Mouse (Mus musculus) heart, postnatal 0 days (tissue): Measurements from ENCODE around the gene Mef2a. TPM values are rescaled to one million over a fixed set of nuclear protein-coding genes. Genes with fewer than 3 reads are reported as not detected.

Experiments
- ATAC-seq: fragments of 200-750 bp; cut with Nextera tagmentation; 2 replicates; pipeline ENCODE4 v1.8.0; 2017; ENCODE audit warnings: low read depth, moderate number of reproducible peaks, moderate library complexity; ENCODE audit not compliant: insufficient read depth
- DNase-seq: peaks from one replicate; pipeline ENCODE4 v3.0.0-alpha.2; 2016; ENCODE audit warnings: low spot score
- H3K27ac ChIP-seq: fragments of 300-500 bp; sonication (generic); 2 replicates; pipeline ENCODE4 v1.5.1; 2014; ENCODE audit warnings: low read depth, mild to moderate bottlenecking
- H3K27me3 ChIP-seq: fragments of 300-500 bp; sonication (generic); 2 replicates; pipeline ENCODE4 v1.6.1; 2014; ENCODE audit warnings: low read length, mixed read lengths; ENCODE audit not compliant: control insufficient read depth, insufficient read depth
- H3K36me3 ChIP-seq: fragments of 300-500 bp; sonication (generic); replicated peaks from 2 replicates; pipeline ENCODE4 v1.6.1; 2014; ENCODE audit warnings: low read length, mixed read lengths; ENCODE audit not compliant: control insufficient read depth, insufficient read depth
- H3K4me1 ChIP-seq: fragments of 300-500 bp; sonication (generic); 2 replicates; pipeline ENCODE4 v1.6.1; 2014; ENCODE audit warnings: antibody characterized with exemption; ENCODE audit not compliant: control insufficient read depth, insufficient read depth
- H3K4me2 ChIP-seq: fragments of 300-500 bp; sonication (generic); 2 replicates; pipeline ENCODE4 v1.6.1; 2014; ENCODE audit warnings: low read depth, mild to moderate bottlenecking, low read length, moderate library complexity
- H3K4me3 ChIP-seq: fragments of 300-500 bp; sonication (generic); 2 replicates; pipeline ENCODE4 v1.5.1; 2014; ENCODE audit warnings: low read depth, low read length
- H3K9ac ChIP-seq: fragments of 300-500 bp; sonication (generic); replicated peaks from 2 replicates; pipeline ENCODE4 v1.6.1; 2014; ENCODE audit warnings: low read depth, low read length, mixed read lengths
- H3K9me3 ChIP-seq: fragments of 300-500 bp; sonication (generic); replicated peaks from 2 replicates; pipeline ENCODE4 v1.6.1; 2016; ENCODE audit warnings: low read length; ENCODE audit not compliant: control insufficient read depth
- CTCF ChIP-seq: IDR thresholded peaks from 2 replicates; pipeline ENCODE4 v1.5.1; 2016; ENCODE audit warnings: antibody characterized with exemption, control low read depth, low read depth
- EP300 ChIP-seq: IDR thresholded peaks from 2 replicates; pipeline ENCODE4 v1.6.1; 2016; ENCODE audit warnings: antibody characterized with exemption, low read depth
- WGBS: fragments of 180-500 bp; shearing (Covaris S2); extraction: QIAGEN DNeasy Blood & Tissue Kit; methylation state at CpG from one replicate; pipeline ENCODE4 v1.1.7; 2014; 5-methylcytosine and 5-hydroxymethylcytosine counted together
- polyA plus RNA-seq: library from polyadenylated mRNA; unstranded; fragments of >200 nt; fragmentation: Nextera tagmentation; extraction: Ambion mirVana; gene quantifications from 2 replicates; pipeline ENCODE4 v1.2.1, GENCODE M21; 2015
- total RNA-seq: library from RNA; depleted of rRNA; stranded (reverse); fragments of >200 nt; gene quantifications from 2 replicates; pipeline ENCODE4 v1.2.3, GENCODE M21; 2014; ENCODE audit warnings: low replicate concordance

Mef2a gene
- total and polyA plus RNA-seq, 2 experiments from 2014 or later = 112 to 165 TPM

DNA sequence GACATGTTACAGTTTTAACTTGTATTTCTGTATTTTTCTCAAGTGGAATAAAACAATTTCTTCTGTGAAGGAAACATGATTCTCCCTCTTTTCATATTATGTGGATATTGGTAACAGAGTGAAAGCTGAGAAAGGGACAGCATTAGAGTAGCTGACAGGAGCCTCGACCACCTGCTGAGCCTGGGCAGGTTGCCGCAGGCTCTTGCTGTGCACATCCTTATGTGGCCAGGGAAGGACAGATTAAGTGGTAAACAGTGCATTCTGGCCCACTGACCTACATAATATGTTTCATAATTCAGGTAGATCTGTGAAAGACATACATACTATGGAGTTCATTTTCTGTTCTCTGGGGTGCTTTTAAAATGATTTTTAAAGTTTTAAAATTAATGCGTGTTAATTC, 144.3 kb downstream of the Mef2a start:
- WGBS = 79% methylated on average over 3 of the region's 3 CpGs
- peaks cover 48% of the 10 kb centered on the region for H3K4me1 ChIP-seq

DNA sequence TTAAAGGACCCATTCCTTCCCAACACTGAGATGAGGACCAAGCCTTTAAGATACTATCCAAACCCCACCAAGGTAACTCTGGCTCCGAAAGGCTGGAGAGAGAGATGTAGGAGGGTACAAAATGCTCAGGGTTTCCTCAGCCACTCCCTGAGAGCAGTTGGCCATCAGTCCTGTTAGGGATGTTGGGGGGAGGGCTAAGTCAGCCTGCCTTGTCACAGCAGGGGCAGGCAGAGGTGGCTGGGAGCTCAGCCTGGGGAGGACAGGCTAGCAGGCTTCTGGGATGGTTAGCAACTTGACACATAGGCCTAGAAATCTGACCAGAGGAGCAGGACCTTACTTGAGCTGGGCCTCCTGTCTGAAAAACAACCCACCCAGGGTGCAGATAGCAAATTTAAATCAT, 145.1 kb downstream of the Mef2a start:
- ATAC-seq (no peak), DNase-seq (no peak)
- H3K4me2 ChIP-seq = no peak overlapping the region
- H3K4me1 ChIP-seq = peaks cover 55% of the 10 kb centered on the region
- WGBS = 68% methylated on average over 1 of the region's 1 CpGs
- no peak overlapping the region for H3K27ac ChIP-seq
- no peak overlapping the region for H3K4me3 ChIP-seq
- H3K9me3 ChIP-seq = no peaks in the 10 kb centered on the region
- no peak overlapping the region for H3K9ac ChIP-seq
- peaks cover 41% of the 10 kb centered on the region for H3K36me3 ChIP-seq
- H3K27me3 ChIP-seq = no peaks in the 10 kb centered on the region
- TF ChIP-seq EP300 = no peak
- TF ChIP-seq CTCF = no peak

More for the DNA sequence above, 144.3 kb downstream of the Mef2a start:
- TF ChIP-seq EP300 (no peak), CTCF (no peak)
- Histone ChIP-seq H3K36me3 (peaks cover 46% of the 10 kb centered on the region), H3K4me2 (no peak overlapping the region), H3K27me3 (no peaks in the 10 kb centered on the region), H3K4me3 (no peak overlapping the region), H3K9ac (no peak overlapping the region), H3K9me3 (no peaks in the 10 kb centered on the region), H3K27ac (peak overlapping the region; percentile 8; the same call in 1 of the 2 replicates)
- ATAC-seq = no peak
- DNase-seq = no peak

DNA sequence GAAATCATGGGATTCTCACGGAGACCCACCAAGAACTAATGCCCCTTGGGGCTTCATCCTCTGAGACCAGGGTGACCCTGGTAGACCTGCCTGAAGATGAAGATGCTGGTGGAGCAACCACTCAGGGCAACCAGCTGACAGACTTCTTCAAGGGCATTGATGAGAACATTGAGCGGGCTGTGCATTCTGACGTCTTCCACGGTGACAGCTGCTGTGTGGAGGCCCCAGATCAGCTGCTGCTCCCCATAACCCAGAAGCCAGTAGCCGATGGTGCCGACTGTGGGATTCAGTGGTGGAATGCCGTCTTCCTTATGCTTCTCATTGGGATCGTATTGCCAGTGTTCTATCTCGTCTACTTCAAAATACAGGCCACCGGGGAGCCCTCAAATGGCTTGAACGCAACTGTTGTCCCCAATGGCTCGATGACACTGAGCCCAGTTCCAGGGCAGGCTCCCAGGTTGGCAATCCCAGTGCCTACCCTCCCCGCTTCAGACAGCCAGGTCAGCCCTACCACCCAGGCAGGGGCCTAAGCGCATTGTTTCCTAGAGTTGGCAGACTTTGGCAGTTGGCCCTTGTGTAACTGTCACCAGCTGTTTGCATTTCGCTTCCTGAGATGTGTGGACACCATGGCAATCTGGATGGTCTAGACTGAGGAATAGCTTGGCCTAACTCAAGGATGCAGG, 146.6 kb downstream of the Mef2a start:
- Histone ChIP-seq H3K4me1 (peaks cover 48% of the 10 kb centered on the region), H3K27me3 (no peaks in the 10 kb centered on the region), H3K9me3 (no peaks in the 10 kb centered on the region), H3K36me3 (peaks cover 30% of the 10 kb centered on the region), H3K4me3 (no peak overlapping the region), H3K4me2 (no peak overlapping the region), H3K9ac (no peak overlapping the region), H3K27ac (no peak overlapping the region)
- 88% methylated on average over 15 of the region's 15 CpGs for WGBS
- TF ChIP-seq EP300 (no peak), CTCF (no peak)
- DNase-seq (no peak), ATAC-seq (no peak)

DNA sequence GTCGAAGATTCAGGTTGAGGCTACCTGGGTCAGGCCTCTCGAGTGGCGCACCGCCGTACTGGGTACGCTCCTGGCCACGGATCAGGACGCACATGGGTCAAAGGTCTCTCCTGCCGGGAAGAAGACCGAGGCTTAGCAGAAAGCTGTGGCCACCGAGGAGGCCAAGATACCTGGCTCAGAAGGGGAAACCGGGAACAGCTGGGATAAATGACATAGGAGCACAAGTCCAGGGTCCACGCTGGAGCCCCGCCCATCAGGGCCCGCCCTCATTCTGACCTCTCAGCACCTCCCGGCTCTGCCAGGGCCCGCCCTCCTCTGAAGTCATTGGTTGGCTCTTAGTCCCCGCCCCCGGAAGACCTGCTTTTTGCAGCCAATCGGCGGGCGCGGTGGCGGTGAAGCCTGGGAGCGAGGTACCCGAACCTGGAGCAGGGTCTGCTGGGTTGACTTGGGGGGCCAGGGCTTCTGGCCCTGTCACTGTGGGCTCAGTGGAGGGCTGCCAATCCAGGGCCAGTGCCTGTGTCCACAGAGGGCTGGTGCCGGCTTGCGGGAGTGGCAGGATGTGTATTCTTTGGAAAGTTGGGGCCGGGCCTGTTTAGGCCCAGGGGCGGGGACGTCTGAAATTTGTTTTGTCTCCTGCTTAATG, 150.3 kb downstream of the Mef2a start, which contains the start of gene Lysmd4:
Lysmd4 (plus strand) TSS at position 325 of the 643 bp plus-strand sequence.
- Histone ChIP-seq H3K27me3 (no peaks in the 10 kb centered on the region), H3K27ac (peak within 1 kb of the TSS; percentile 56), H3K9me3 (no peaks in the 10 kb centered on the region), H3K4me3 (peak within 1 kb of the TSS; percentile 71), H3K9ac (peak within 1 kb of the TSS; percentile 69), H3K4me1 (peaks cover 19% of the 10 kb centered on the region), H3K36me3 (peaks cover 26% of the 10 kb centered on the region), H3K4me2 (peak within 1 kb of the TSS; percentile 76)
- DNase-seq (peak; percentile 95), ATAC-seq (peak; percentile 99)
- 3% methylated on average over 30 of the region's 31 CpGs for WGBS
- TF ChIP-seq EP300 (no peak), CTCF (no peak)

DNA sequence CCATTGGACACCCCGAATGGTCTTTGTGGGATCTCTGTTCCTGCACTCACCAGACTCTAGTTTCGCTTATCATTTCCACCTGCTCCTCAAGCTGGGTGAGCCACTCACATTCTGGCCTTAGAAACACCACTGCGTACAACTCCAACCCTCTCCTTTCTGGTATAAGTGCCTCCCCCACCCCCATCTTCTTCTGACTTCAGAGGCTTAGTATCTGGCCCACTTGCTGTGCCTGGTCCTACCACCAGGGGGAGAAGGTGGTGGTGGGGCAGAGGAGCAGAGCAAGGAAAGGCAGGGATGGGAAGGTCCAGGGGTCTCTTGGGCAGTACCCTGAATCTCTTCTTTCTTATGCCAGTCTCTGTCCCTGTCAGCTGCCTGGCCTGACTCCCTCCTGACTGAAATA, 155.6 kb downstream of the Mef2a start:
- ATAC-seq = peak; percentile 65
- 73% methylated on average over 3 of the region's 3 CpGs for WGBS
- H3K9ac ChIP-seq = no peak overlapping the region
- no peaks in the 10 kb centered on the region for H3K27me3 ChIP-seq
- peaks cover 4% of the 10 kb centered on the region; the same call in 1 of the 2 replicates for H3K4me1 ChIP-seq
- H3K27ac ChIP-seq = no peak overlapping the region
- no peak overlapping the region for H3K4me2 ChIP-seq
- no peak overlapping the region for H3K4me3 ChIP-seq
- DNase-seq = no peak
- TF ChIP-seq CTCF (peak; percentile 90), EP300 (no peak)
- H3K9me3 ChIP-seq = no peaks in the 10 kb centered on the region
- no peaks in the 10 kb centered on the region for H3K36me3 ChIP-seq
